Mouse (Mus musculus) forebrain, embryonic 13.5 days (tissue): ENCODE results near the gene Slc6a8. TPM values are rescaled to one million over a fixed set of nuclear protein-coding genes. Genes with fewer than 3 reads are reported as not detected.

Experiments used
- ATAC-seq: fragments of 200-750 bp; cut with Nextera tagmentation; 2 replicates; pipeline ENCODE4 v1.8.0; 2017
- H3K27ac ChIP-seq: fragments of 300-500 bp; sonication (generic); 2 replicates; pipeline ENCODE4 v1.5.1; 2015; ENCODE audit warnings: inconsistent platforms, mild to moderate bottlenecking, moderate library complexity
- H3K27me3 ChIP-seq: fragments of 300-500 bp; sonication (generic); 2 replicates; pipeline ENCODE4 v1.6.1; 2015; ENCODE audit warnings: mild to moderate bottlenecking, inconsistent platforms
- H3K36me3 ChIP-seq: fragments of 300-500 bp; sonication (generic); 2 replicates; pipeline ENCODE4 v1.6.1; 2015; ENCODE audit warnings: mild to moderate bottlenecking, inconsistent platforms; ENCODE audit not compliant: poor library complexity, severe bottlenecking
- H3K4me1 ChIP-seq: fragments of 300-500 bp; sonication (generic); 2 replicates; pipeline ENCODE4 v1.6.1; 2015; ENCODE audit warnings: inconsistent platforms
- H3K4me2 ChIP-seq: fragments of 300-500 bp; sonication (generic); 2 replicates; pipeline ENCODE4 v1.6.1; 2015; ENCODE audit warnings: inconsistent platforms, mild to moderate bottlenecking, moderate library complexity
- H3K4me3 ChIP-seq: fragments of 300-500 bp; sonication (generic); 2 replicates; pipeline ENCODE4 v1.5.1; 2015; ENCODE audit warnings: mild to moderate bottlenecking, inconsistent platforms
- H3K9ac ChIP-seq: fragments of 300-500 bp; sonication (generic); 2 replicates; pipeline ENCODE4 v1.6.1; 2015; ENCODE audit warnings: mild to moderate bottlenecking, inconsistent platforms
- H3K9me3 ChIP-seq: fragments of 300-500 bp; sonication (generic); replicated peaks from 2 replicates; pipeline ENCODE4 v1.6.1; 2016; ENCODE audit warnings: inconsistent platforms
- WGBS: fragments of 180-500 bp; shearing (Covaris S2); methylation state at CpG from one replicate; pipeline ENCODE4 v1.1.7; 2015; 5-methylcytosine and 5-hydroxymethylcytosine counted together
- polyA plus RNA-seq: library from polyadenylated mRNA; unstranded; fragments of >200 nt; fragmentation: Nextera tagmentation; extraction: Ambion mirVana; gene quantifications from 2 replicates; pipeline ENCODE4 v1.2.1, GENCODE M21; 2015

Gene Slc6a8
- polyA plus RNA-seq, 1 experiment from 2014 or later: 6.2 TPM

DNA sequence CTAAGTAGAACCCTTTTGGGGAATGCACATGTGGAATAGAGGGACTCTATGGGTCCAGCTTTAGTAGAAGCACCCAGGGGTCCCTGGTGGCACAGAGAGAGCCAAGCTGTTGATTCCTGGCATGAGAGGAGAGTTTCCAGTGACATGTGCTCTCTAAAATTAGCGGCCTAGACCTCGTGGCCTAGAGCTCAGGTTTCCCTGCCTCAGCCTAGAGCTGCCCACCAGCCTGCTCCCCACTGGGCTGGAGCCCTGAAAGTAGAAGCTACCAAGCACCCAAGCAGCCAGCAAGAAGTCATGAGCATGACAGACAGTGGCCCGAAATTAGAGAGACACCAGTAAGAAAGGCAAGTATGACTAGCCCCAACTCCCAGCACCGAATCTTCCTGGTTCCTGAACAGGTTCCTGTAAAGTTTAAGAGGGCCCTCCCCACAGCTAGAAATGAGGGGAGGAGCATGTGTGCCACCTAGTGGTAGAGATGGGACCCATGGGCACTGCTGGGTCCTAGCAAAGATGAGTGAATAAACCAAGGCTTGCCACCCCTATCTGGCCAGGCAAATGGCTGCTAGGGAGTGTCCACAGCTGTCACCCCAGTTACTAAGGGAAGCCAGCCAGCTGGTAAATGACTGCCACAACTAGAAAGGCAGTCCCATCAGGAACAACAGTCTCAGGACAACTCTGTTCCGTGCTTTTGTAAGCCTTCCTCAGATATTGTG is 18.1 kb downstream of the Slc6a8 start:
- 72% methylated on average over 5 of the region's 5 CpGs for WGBS
- peak; percentile 45 for ATAC-seq
- Histone ChIP-seq H3K9ac (no peak overlapping the region), H3K4me3 (no peak overlapping the region), H3K27me3 (no peaks in the 10 kb centered on the region), H3K27ac (no peak overlapping the region), H3K4me1 (no peaks in the 10 kb centered on the region), H3K4me2 (no peak overlapping the region), H3K36me3 (peaks cover 32% of the 10 kb centered on the region), H3K9me3 (no peaks in the 10 kb centered on the region)

DNA sequence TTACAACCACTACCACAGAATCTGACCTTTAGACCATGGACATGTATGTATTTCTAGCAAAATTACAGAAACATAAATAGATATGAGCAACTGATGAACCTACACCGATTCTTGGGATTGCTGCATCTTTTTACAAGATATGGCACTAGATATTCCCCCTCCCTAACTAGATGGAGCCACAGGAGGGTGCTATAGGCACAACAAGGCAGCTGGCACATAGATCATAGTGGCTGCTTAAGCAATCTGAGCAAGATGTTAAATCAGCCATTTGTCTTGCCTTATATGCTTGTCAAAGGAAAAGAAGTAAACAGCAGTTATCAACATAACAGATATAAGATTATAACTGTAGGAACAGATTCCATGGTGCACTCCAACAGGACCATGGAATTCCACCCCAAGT is 27.5 kb downstream of the Slc6a8 start:
- Histone ChIP-seq H3K27me3 (no peaks in the 10 kb centered on the region), H3K9me3 (no peaks in the 10 kb centered on the region), H3K36me3 (peaks cover 10% of the 10 kb centered on the region), H3K9ac (no peak overlapping the region), H3K4me3 (no peak overlapping the region), H3K27ac (no peak overlapping the region), H3K4me1 (no peaks in the 10 kb centered on the region), H3K4me2 (no peak overlapping the region)
- no peak for ATAC-seq
- 79% methylated on average over 1 of the region's 1 CpGs for WGBS

DNA sequence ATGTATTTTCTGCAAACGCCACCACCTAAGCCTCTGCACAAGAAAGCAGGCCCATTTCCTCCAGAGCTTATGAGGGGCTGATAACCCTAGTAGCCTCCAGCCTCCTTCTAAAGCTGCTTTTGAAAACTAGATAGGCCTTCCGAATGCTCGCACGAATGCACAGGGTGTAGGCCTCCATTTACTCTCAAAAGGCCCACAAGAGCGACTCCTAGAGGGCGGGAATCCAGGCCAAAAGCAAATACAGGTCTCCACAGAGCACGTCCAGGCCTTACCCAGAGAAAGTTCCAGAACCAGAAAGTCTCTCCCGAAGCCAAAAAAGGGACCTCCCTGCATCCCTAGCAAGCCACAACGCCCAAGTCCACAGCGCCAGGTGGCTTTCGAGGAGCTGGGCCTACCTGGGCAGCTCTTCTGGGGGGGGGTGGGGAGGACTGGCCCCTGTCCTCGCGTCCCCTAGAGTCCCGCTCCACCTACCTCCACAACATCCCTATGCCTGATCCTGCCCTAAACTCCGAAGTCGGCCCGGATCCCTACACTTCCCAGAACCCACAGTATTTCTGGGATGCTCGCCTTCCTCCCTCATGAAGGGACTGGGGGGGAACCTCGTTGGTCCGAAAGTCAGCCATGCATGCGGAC is 42.6 kb downstream of the Slc6a8 start:
- WGBS: 36% methylated on average over 17 of the region's 21 CpGs
- peak overlapping the region; percentile 68 for H3K4me2 ChIP-seq
- H3K36me3 ChIP-seq: peaks cover 14% of the 10 kb centered on the region; the same call in 1 of the 2 replicates
- H3K9ac ChIP-seq: peak overlapping the region; percentile 65
- H3K27me3 ChIP-seq: no peaks in the 10 kb centered on the region
- peak overlapping the region; percentile 48 for H3K4me3 ChIP-seq
- peak; percentile 54 for ATAC-seq
- peak overlapping the region; percentile 75; the same call in 1 of the 2 replicates for H3K27ac ChIP-seq
- no peaks in the 10 kb centered on the region for H3K9me3 ChIP-seq
- peaks cover 37% of the 10 kb centered on the region for H3K4me1 ChIP-seq

DNA sequence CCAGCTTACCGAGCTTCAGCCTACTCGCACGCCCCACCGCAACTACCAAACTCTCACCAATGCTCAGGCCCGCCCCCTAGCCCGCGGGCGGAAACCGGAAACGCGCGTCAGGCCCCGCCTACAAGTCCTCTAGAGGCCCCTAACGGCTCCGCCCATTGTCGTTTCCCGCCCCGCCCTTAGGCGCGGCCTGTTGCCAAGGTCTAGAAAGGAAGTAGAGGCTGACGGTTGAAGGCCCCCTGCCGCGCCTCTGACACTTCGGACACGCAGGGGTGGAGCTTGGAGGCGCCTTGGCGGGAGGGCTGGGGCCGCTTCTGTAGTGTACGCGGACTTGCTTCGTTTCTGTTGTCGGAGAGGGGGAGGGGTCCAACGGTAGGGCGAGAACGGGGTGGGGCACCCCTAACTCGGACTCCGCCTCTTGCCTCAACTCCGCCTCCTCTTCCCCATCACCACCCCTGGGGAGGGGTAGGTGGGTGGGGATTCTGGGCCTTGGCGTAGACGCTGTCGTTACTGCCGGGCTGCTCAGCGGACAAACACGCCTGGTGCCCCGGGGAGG is 43.2 kb downstream of the Slc6a8 start, which contains the start of the genes Bcap31 and Abcd1:
Bcap31 (minus strand) TSS at position 67 of the 553 bp plus-strand sequence.
Abcd1 (plus strand) TSS at position 489 of the 553 bp plus-strand sequence.
- Histone ChIP-seq H3K4me2 (peak within 1 kb of the TSS; percentile 68), H3K36me3 (0 out of 2 replicates have a peak, but pooled peaks cover 8% of the 10 kb centered on the region), H3K9me3 (no peaks in the 10 kb centered on the region), H3K4me1 (peaks cover 37% of the 10 kb centered on the region), H3K4me3 (peak within 1 kb of the TSS; percentile 48), H3K27ac (peak within 1 kb of the TSS; percentile 75), H3K9ac (peak within 1 kb of the TSS; percentile 65), H3K27me3 (no peaks in the 10 kb centered on the region)
- 21% methylated on average over 37 of the region's 45 CpGs for WGBS
- ATAC-seq: peak; percentile 96

DNA sequence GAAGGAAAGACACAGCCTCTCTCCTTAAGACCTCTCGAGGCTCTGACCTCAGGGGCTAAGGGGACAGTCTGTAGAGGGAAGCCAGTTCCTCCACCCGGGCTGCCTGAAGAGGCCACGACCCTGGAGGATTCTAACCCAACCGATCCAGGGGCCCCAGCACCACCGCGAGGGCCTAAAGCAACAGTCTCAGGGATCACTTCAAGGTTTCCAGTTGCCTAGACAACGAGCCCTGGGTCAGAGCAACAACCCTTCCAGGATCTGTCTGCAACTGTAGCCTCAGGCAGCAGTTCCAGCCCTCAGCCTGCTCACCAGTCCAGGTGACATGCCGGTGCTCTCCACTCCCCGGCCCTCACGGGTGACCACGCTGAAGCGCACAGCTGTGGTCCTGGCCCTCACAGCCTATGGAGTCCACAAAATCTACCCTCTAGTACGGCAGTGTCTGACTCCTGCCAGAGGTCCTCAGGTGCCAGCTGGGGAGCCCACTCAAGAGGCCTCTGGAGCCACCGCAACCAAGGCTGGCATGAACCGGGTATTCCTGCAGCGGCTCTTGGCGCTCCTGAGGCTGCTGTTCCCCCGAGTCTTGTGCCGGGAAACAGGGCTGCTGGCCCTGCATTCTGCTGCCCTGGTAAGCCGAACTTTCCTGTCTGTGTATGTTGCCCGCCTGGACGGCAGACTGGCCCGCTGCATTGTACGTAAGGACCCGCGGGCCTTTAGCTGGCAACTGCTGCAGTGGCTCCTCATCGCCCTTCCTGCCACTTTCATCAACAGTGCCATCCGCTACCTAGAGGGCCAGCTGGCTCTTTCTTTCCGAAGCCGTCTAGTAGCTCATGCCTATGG is 44.0 kb downstream of the Slc6a8 start:
- Histone ChIP-seq H3K9ac (peak overlapping the region; percentile 61), H3K9me3 (no peaks in the 10 kb centered on the region), H3K4me1 (peaks cover 37% of the 10 kb centered on the region), H3K4me3 (peak overlapping the region; percentile 48), H3K36me3 (0 out of 2 replicates have a peak, but pooled peaks cover 4% of the 10 kb centered on the region), H3K27me3 (no peaks in the 10 kb centered on the region), H3K4me2 (peak overlapping the region; percentile 68), H3K27ac (peak overlapping the region; percentile 75)
- 44% methylated on average over 28 of the region's 30 CpGs for WGBS
- peak; percentile 48 for ATAC-seq

DNA sequence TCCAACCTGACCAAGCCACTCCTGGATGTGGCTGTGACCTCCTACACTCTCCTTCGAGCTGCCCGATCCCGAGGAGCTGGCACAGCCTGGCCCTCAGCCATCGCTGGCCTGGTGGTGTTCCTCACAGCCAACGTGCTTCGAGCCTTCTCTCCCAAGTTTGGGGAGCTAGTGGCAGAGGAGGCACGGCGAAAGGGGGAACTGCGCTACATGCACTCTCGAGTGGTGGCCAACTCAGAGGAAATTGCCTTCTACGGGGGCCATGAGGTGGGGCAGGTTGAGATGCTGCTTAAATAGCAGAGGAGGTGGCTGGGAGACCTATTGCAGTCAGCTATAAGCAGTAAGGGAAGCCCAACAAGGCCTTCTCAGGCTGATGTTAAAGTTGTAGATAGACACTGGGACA is 44.7 kb downstream of the Slc6a8 start:
- Histone ChIP-seq H3K9ac (peak overlapping the region; percentile 61), H3K4me2 (peak overlapping the region; percentile 68), H3K27me3 (no peaks in the 10 kb centered on the region), H3K4me3 (peak overlapping the region; percentile 48; the same call in 1 of the 2 replicates), H3K9me3 (no peaks in the 10 kb centered on the region), H3K4me1 (peaks cover 37% of the 10 kb centered on the region), H3K27ac (no peak overlapping the region), H3K36me3 (no peaks in the 10 kb centered on the region)
- ATAC-seq: no peak
- 69% methylated on average over 11 of the region's 11 CpGs for WGBS

DNA sequence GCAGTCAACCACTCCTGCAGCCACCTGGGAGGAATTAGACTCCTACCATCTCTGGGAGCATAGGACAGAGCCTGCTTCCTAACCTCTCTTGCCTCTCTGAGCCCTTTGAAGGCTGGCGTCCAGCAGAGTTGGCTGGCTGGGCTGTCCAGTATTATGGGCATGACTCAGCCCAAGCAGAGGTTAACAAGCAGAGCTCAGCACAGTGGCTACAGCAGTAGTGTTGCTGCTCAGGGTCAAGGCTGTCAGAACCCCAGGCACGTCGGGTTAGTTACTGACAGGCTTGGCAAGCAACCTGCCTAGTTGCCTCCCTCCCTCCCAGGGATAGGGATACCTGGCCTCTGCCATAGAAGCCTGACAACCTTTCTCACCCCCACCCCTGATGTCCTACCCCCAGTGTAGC is 45.3 kb downstream of the Slc6a8 start:
- Histone ChIP-seq H3K4me2 (peak overlapping the region; percentile 68), H3K4me1 (peaks cover 37% of the 10 kb centered on the region), H3K27ac (no peak overlapping the region), H3K36me3 (no peaks in the 10 kb centered on the region), H3K9ac (no peak overlapping the region), H3K9me3 (no peaks in the 10 kb centered on the region), H3K4me3 (no peak overlapping the region), H3K27me3 (no peaks in the 10 kb centered on the region)
- 40% methylated on average over 3 of the region's 3 CpGs for WGBS
- ATAC-seq: no peak

DNA sequence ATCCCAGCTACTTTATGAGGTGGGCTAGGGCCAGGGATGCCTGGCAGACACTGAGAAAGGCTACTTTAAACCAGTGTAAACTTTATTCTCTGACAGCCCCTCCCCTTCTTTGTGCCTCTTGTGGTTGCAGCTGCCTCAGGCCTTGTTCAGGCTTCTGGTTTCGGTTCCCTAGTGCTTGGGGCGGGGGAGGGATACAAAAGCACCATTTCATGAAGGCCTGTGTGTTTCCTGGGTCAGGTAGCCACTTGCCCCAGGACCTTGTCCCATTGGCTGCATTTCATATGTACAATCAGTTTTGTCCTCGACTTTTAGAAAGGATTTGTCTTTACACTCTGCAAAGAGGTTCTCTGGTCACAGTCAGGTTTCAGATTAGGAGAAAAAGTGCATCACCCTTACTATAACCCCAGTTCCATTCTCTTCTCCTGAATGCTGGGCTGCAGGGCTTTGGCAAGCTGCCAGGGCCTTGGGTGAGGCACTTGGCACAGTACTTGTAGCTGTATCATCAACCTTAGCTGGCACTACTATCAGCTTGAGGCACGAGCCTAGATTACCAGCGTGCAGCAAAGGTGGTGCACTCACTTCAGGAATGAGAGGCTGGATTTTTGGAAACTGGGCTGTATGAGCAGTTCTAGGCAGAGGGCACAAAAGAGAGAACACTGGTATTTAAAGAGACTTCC is 45.9 kb downstream of the Slc6a8 start:
- H3K4me1 ChIP-seq: peaks cover 37% of the 10 kb centered on the region
- no peak overlapping the region for H3K27ac ChIP-seq
- no peaks in the 10 kb centered on the region for H3K36me3 ChIP-seq
- H3K27me3 ChIP-seq: no peaks in the 10 kb centered on the region
- H3K9ac ChIP-seq: no peak overlapping the region
- peak overlapping the region; percentile 68 for H3K4me2 ChIP-seq
- no peaks in the 10 kb centered on the region for H3K9me3 ChIP-seq
- ATAC-seq: no peak
- 32% methylated on average over 5 of the region's 5 CpGs for WGBS
- H3K4me3 ChIP-seq: no peak overlapping the region

DNA sequence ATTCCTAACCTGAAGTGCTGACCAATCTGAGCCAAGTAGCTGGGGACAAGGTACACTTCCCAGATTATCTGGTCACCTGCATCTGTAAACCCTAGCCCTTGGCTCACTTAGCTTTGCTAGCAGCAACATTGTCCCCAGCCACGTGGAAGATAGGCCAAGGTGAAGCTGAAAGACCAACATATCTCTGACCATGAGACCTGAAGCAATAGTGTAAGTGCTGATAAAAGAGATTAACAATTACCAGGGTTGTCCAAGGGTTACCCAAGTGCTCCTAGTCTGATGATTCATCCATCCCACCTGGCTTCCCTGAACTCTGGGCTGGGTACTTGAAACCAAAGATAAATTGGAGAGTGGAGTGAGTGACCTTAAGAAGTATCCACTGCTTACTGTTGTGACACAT is 58.0 kb downstream of the Slc6a8 start:
- no peak overlapping the region for H3K27ac ChIP-seq
- WGBS: 42% methylated on average over 1 of the region's 1 CpGs
- H3K36me3 ChIP-seq: peaks cover 14% of the 10 kb centered on the region; the same call in 1 of the 2 replicates
- no peaks in the 10 kb centered on the region for H3K27me3 ChIP-seq
- H3K4me1 ChIP-seq: no peaks in the 10 kb centered on the region
- no peak overlapping the region for H3K4me2 ChIP-seq
- ATAC-seq: no peak
- H3K4me3 ChIP-seq: no peak overlapping the region
- H3K9me3 ChIP-seq: no peaks in the 10 kb centered on the region
- H3K9ac ChIP-seq: no peak overlapping the region
